Mouse (Mus musculus): ENCODE data around the gene Lhx2. TPM values are rescaled to one million over a fixed set of nuclear protein-coding genes. Genes with fewer than 3 reads are reported as not detected.

Gene Lhx2
- total RNA-seq, 2 experiments from 2014 or later = not detected

GRCm38 (mm10) chr2:38346417-38346816 is 7.3 kb downstream of the Lhx2 start:
- ATAC-seq (replicated peaks; ENCODE audit: low FRiP score, poor library complexity, severe bottlenecking) = no peak

GRCm38 (mm10) chr2:38346881-38347764 is 8.0 kb downstream of the Lhx2 start:
- ATAC-seq (replicated peaks; ENCODE audit: low FRiP score, poor library complexity, severe bottlenecking) = no peak

- no peak for ATAC-seq (replicated peaks; ENCODE audit: low FRiP score, poor library complexity, severe bottlenecking)
Measured at GRCm38 (mm10) chr2:38347811-38348551, 8.9 kb downstream of the Lhx2 start.

- ATAC-seq (replicated peaks; ENCODE audit: low FRiP score, poor library complexity, severe bottlenecking) = no peak
Measured at GRCm38 (mm10) chr2:38348660-38349420, 9.8 kb downstream of the Lhx2 start.

GRCm38 (mm10) chr2:38349447-38350350 is 10.6 kb downstream of the Lhx2 start:
- ATAC-seq (replicated peaks; ENCODE audit: low FRiP score, poor library complexity, severe bottlenecking) = no peak

GRCm38 (mm10) chr2:38350386-38350785 is 11.3 kb downstream of the Lhx2 start:
- no peak for ATAC-seq (replicated peaks; ENCODE audit: low FRiP score, poor library complexity, severe bottlenecking)

GRCm38 (mm10) chr2:38350796-38351195 is 11.7 kb downstream of the Lhx2 start:
- no peak for ATAC-seq (replicated peaks; ENCODE audit: low FRiP score, poor library complexity, severe bottlenecking)

GRCm38 (mm10) chr2:38351641-38352320 is 12.7 kb downstream of the Lhx2 start:
- no peak for ATAC-seq (replicated peaks; ENCODE audit: low FRiP score, poor library complexity, severe bottlenecking)

- ATAC-seq (replicated peaks; ENCODE audit: low FRiP score, poor library complexity, severe bottlenecking) = no peak
Measured at GRCm38 (mm10) chr2:38352321-38353007, 13.4 kb downstream of the Lhx2 start.

- ATAC-seq (replicated peaks; ENCODE audit: low FRiP score, poor library complexity, severe bottlenecking) = no peak
Measured at GRCm38 (mm10) chr2:38353008-38353379, 13.9 kb downstream of the Lhx2 start.

- ATAC-seq (replicated peaks; ENCODE audit: low FRiP score, poor library complexity, severe bottlenecking) = no peak
Measured at GRCm38 (mm10) chr2:38353664-38354063, 14.6 kb downstream of the Lhx2 start.

- no peak for ATAC-seq (replicated peaks; ENCODE audit: low FRiP score, poor library complexity, severe bottlenecking)
Measured at GRCm38 (mm10) chr2:38354179-38354716, 15.2 kb downstream of the Lhx2 start.

GRCm38 (mm10) chr2:38354717-38355510 is 15.8 kb downstream of the Lhx2 start:
- no peak for ATAC-seq (replicated peaks; ENCODE audit: low FRiP score, poor library complexity, severe bottlenecking)

- ATAC-seq (replicated peaks; ENCODE audit: low FRiP score, poor library complexity, severe bottlenecking) = no peak
Measured at GRCm38 (mm10) chr2:38355731-38356427, 16.8 kb downstream of the Lhx2 start.

GRCm38 (mm10) chr2:38356428-38357260 is 17.6 kb downstream of the Lhx2 start:
- no peak for ATAC-seq (replicated peaks; ENCODE audit: low FRiP score, poor library complexity, severe bottlenecking)

Measured in erythroblast, adult 5-6 weeks (primary cell).